Mouse (Mus musculus): ENCODE measurements at regions not wholly inside any gene's neighbourhood (a gene's known extent, or its start where the extent isn't known, plus 50 kb on each side); places are given as distances from the start of the nearest gene placed in this dataset.

DNA sequence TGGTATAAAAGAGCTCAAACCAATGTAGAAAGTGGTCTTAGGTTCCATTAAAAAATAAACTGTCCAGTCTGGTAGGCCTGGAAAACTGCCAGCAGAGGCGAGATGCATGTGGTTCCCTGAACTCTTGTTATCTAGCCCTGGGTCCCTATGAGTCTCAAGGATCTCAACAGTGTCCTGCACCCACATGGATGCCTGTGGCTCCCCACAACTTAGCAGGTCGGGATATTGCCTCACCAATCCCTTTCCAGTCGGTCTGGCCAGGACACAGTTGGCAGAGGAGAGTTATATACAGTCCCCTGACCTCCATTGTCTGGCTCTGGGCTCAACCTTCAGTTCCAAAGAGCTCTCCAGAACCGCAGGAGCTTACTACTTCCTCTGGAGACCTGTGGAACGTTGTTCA is 456.8 kb upstream of the 4921530L21Rik start:
- no peak overlapping the region for H3K9ac ChIP-seq (ENCODE audit: low read depth, low read length)
- no peaks in the 10 kb centered on the region for H3K27me3 ChIP-seq (replicated peaks; ENCODE audit: control insufficient read depth, insufficient read depth, low read length)
- no peak overlapping the region for H3K27ac ChIP-seq (ENCODE audit: low read depth, low read length)
- no peak for ATAC-seq
- no peaks in the 10 kb centered on the region for H3K4me1 ChIP-seq (ENCODE audit: control insufficient read depth, insufficient read depth, low read depth, low read length)
- 85% methylated on average over 5 of the region's 5 CpGs for whole genome bisulfite sequencing
- no peaks in the 10 kb centered on the region for H3K9me3 ChIP-seq (ENCODE audit: control insufficient read depth, low read length)
- no peak overlapping the region for H3K4me3 ChIP-seq (ENCODE audit: low read length)
- no peaks in the 10 kb centered on the region for H3K36me3 ChIP-seq (ENCODE audit: control insufficient read depth, insufficient read depth, low read length)
- H3K4me2 ChIP-seq (ENCODE audit: low read length) = no peak overlapping the region

DNA sequence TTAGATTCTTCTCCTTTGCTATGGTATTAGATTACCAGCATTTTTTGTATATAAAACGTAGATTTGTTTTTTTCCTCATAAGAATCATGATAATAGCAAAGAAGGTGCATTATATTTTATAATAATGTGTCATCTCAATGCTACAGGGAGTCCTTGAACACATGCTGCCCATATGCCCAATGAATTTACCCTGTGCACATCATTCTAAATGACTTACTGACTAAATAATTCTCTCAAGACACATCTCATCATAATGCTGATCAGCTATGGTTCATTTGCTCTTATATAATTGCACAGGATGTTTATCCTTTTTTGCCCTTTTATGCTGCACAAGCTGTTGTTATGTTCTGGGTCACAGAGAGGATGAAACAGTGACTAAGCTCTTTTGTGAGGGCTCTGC is 446.8 kb upstream of the 4921530L21Rik start:
- H3K9ac ChIP-seq (ENCODE audit: low read depth, low read length) = no peak overlapping the region
- H3K36me3 ChIP-seq (ENCODE audit: control insufficient read depth, insufficient read depth, low read length) = no peaks in the 10 kb centered on the region
- H3K4me1 ChIP-seq (ENCODE audit: control insufficient read depth, insufficient read depth, low read depth, low read length) = no peaks in the 10 kb centered on the region
- no peak overlapping the region for H3K4me2 ChIP-seq (ENCODE audit: low read length)
- ATAC-seq = peak; percentile 52; the same call in 1 of the 2 replicates
- 49% methylated on average over 1 of the region's 1 CpGs for WGBS
- no peaks in the 10 kb centered on the region for H3K9me3 ChIP-seq (ENCODE audit: control insufficient read depth, low read length)
- no peaks in the 10 kb centered on the region for H3K27me3 ChIP-seq (replicated peaks; ENCODE audit: control insufficient read depth, insufficient read depth, low read length)
- no peak overlapping the region for H3K4me3 ChIP-seq (ENCODE audit: low read length)
- H3K27ac ChIP-seq (ENCODE audit: low read depth, low read length) = no peak overlapping the region

Measured in hindbrain, embryonic 16.5 days (tissue).